Mouse (Mus musculus) hindbrain, embryonic 14.5 days (tissue): Measurements from ENCODE around the gene Ube2o. TPM values are rescaled to one million over a fixed set of nuclear protein-coding genes. Genes with fewer than 3 reads are reported as not detected.

Experiments used
- ATAC-seq: fragments of 200-750 bp; cut with Nextera tagmentation; 2 replicates; pipeline ENCODE4 v1.8.0; 2017; ENCODE audit warnings: moderate number of reproducible peaks, mild to moderate bottlenecking, moderate TSS enrichment, moderate library complexity; ENCODE audit not compliant: low FRiP score
- DNase-seq: peaks from one replicate; pipeline ENCODE4 v3.0.0-alpha.2; 2015; ENCODE audit warnings: low spot score
- H3K27ac ChIP-seq: fragments of 300-500 bp; sonication (generic); 2 replicates; pipeline ENCODE4 v1.5.1; 2014; ENCODE audit warnings: mild to moderate bottlenecking, moderate library complexity
- H3K27me3 ChIP-seq: fragments of 300-500 bp; sonication (generic); 2 replicates; pipeline ENCODE4 v1.6.1; 2014; ENCODE audit warnings: mild to moderate bottlenecking, low read length, mixed read lengths; ENCODE audit not compliant: control insufficient read depth, insufficient read depth
- H3K36me3 ChIP-seq: fragments of 300-500 bp; sonication (generic); replicated peaks from 2 replicates; pipeline ENCODE4 v1.6.1; 2014; ENCODE audit not compliant: control insufficient read depth, insufficient read depth
- H3K4me1 ChIP-seq: fragments of 300-500 bp; sonication (generic); replicated peaks from 2 replicates; pipeline ENCODE4 v1.6.1; 2014; ENCODE audit warnings: antibody characterized with exemption, low read length, mixed read lengths; ENCODE audit not compliant: control insufficient read depth, insufficient read depth
- H3K4me2 ChIP-seq: fragments of 300-500 bp; sonication (generic); replicated peaks from 2 replicates; pipeline ENCODE4 v1.6.1; 2014; ENCODE audit warnings: mild to moderate bottlenecking, moderate library complexity
- H3K4me3 ChIP-seq: fragments of 300-500 bp; sonication (generic); replicated peaks from 2 replicates; pipeline ENCODE4 v1.5.1; 2014; ENCODE audit warnings: mild to moderate bottlenecking, low read length
- H3K9ac ChIP-seq: fragments of 300-500 bp; sonication (generic); 2 replicates; pipeline ENCODE4 v1.6.1; 2014
- H3K9me3 ChIP-seq: fragments of 300-500 bp; sonication (generic); 2 replicates; pipeline ENCODE4 v1.6.1; 2016; ENCODE audit warnings: low read length; ENCODE audit not compliant: control insufficient read depth
- WGBS: fragments of 180-500 bp; shearing (Covaris S2); extraction: QIAGEN DNeasy Blood & Tissue Kit; methylation state at CpG from one replicate; pipeline ENCODE4 v1.1.7; 2014; 5-methylcytosine and 5-hydroxymethylcytosine counted together
- polyA plus RNA-seq: library from polyadenylated mRNA; unstranded; fragments of >200 nt; fragmentation: Nextera tagmentation; extraction: Ambion mirVana; gene quantifications from 2 replicates; pipeline ENCODE4 v1.2.1, GENCODE M21; 2014

Gene Ube2o
- polyA plus RNA-seq, 1 experiment from 2014 or later: 28.5 TPM

GRCm38 (mm10) chr11:116574982-116575381, 6.3 kb downstream of the Ube2o start:
- no peak overlapping the region for H3K4me3 ChIP-seq
- peaks cover 66% of the 10 kb centered on the region for H3K4me1 ChIP-seq
- no peak overlapping the region for H3K27ac ChIP-seq
- no peaks in the 10 kb centered on the region for H3K27me3 ChIP-seq
- 55% methylated on average over 6 of the region's 6 CpGs for WGBS
- DNase-seq (no peak), ATAC-seq (no peak)
- H3K9ac ChIP-seq: no peak overlapping the region
- H3K36me3 ChIP-seq: no peaks in the 10 kb centered on the region
- no peak overlapping the region for H3K4me2 ChIP-seq
- no peaks in the 10 kb centered on the region for H3K9me3 ChIP-seq

- Histone ChIP-seq H3K9me3 (no peaks in the 10 kb centered on the region), H3K9ac (no peak overlapping the region)
- no peak for ATAC-seq
These were observed 6.8 kb downstream of the Ube2o start for GRCm38 (mm10) chr11:116574486-116574885.

GRCm38 (mm10) chr11:116572756-116573543, 8.3 kb downstream of the Ube2o start:
- WGBS: 55% methylated on average over 12 of the region's 12 CpGs
- DNase-seq: no peak

More at GRCm38 (mm10) chr11:116574486-116574885, 6.8 kb downstream of the Ube2o start:
- Histone ChIP-seq H3K4me2 (no peak overlapping the region), H3K4me1 (peaks cover 61% of the 10 kb centered on the region), H3K4me3 (no peak overlapping the region), H3K27me3 (no peaks in the 10 kb centered on the region), H3K27ac (no peak overlapping the region), H3K36me3 (no peaks in the 10 kb centered on the region)
- no peak for DNase-seq
- 51% methylated on average over 6 of the region's 6 CpGs for WGBS

GRCm38 (mm10) chr11:116571767-116572679, 9.2 kb downstream of the Ube2o start:
- 85% methylated on average over 19 of the region's 19 CpGs for whole genome bisulfite sequencing
- Histone ChIP-seq H3K4me2 (no peak overlapping the region), H3K27me3 (no peaks in the 10 kb centered on the region), H3K9ac (no peak overlapping the region), H3K4me3 (no peak overlapping the region), H3K36me3 (no peaks in the 10 kb centered on the region), H3K27ac (no peak overlapping the region), H3K9me3 (no peaks in the 10 kb centered on the region), H3K4me1 (peaks cover 44% of the 10 kb centered on the region)
- no peak for DNase-seq
- no peak for ATAC-seq

More at GRCm38 (mm10) chr11:116572756-116573543, 8.3 kb downstream of the Ube2o start:
- Histone ChIP-seq H3K4me3 (no peak overlapping the region), H3K4me1 (peaks cover 47% of the 10 kb centered on the region), H3K9me3 (no peaks in the 10 kb centered on the region), H3K4me2 (no peak overlapping the region; the same call in 1 of the 2 replicates), H3K36me3 (no peaks in the 10 kb centered on the region), H3K27ac (no peak overlapping the region), H3K9ac (no peak overlapping the region), H3K27me3 (no peaks in the 10 kb centered on the region)
- peak; percentile 17; the same call in 1 of the 2 replicates for ATAC-seq

GRCm38 (mm10) chr11:116570821-116571220, 10.4 kb downstream of the Ube2o start:
- Histone ChIP-seq H3K27ac (no peak overlapping the region), H3K4me2 (no peak overlapping the region), H3K36me3 (no peaks in the 10 kb centered on the region), H3K27me3 (no peaks in the 10 kb centered on the region), H3K4me1 (peaks cover 32% of the 10 kb centered on the region), H3K4me3 (no peak overlapping the region), H3K9ac (no peak overlapping the region), H3K9me3 (no peaks in the 10 kb centered on the region)
- WGBS: 87% methylated on average over 7 of the region's 7 CpGs
- ATAC-seq (no peak), DNase-seq (no peak)

GRCm38 (mm10) chr11:116567531-116567930, 13.7 kb downstream of the Ube2o start:
- Histone ChIP-seq H3K27me3 (no peaks in the 10 kb centered on the region), H3K4me1 (peaks cover under 1% of the 10 kb centered on the region), H3K4me3 (no peak overlapping the region), H3K36me3 (no peaks in the 10 kb centered on the region), H3K27ac (no peak overlapping the region), H3K4me2 (no peak overlapping the region), H3K9ac (no peak overlapping the region), H3K9me3 (no peaks in the 10 kb centered on the region)
- no peak for ATAC-seq
- no peak for DNase-seq
- WGBS: 88% methylated on average over 8 of the region's 8 CpGs

GRCm38 (mm10) chr11:116565283-116566041, 15.8 kb downstream of the Ube2o start:
- Histone ChIP-seq H3K9ac (no peak overlapping the region), H3K27me3 (no peaks in the 10 kb centered on the region), H3K4me2 (no peak overlapping the region), H3K9me3 (no peaks in the 10 kb centered on the region), H3K4me3 (no peak overlapping the region), H3K36me3 (no peaks in the 10 kb centered on the region), H3K27ac (no peak overlapping the region), H3K4me1 (no peaks in the 10 kb centered on the region)
- DNase-seq (no peak), ATAC-seq (no peak)
- 80% methylated on average over 7 of the region's 7 CpGs for WGBS

GRCm38 (mm10) chr11:116556308-116556707, 24.9 kb downstream of the Ube2o start:
- Histone ChIP-seq H3K27ac (no peak overlapping the region), H3K27me3 (no peaks in the 10 kb centered on the region), H3K4me2 (no peak overlapping the region), H3K36me3 (no peaks in the 10 kb centered on the region), H3K9ac (no peak overlapping the region), H3K9me3 (no peaks in the 10 kb centered on the region), H3K4me3 (no peak overlapping the region), H3K4me1 (peaks cover 32% of the 10 kb centered on the region)
- ATAC-seq: no peak
- 76% methylated on average over 6 of the region's 6 CpGs for WGBS
- no peak for DNase-seq

- Histone ChIP-seq H3K9ac (no peak overlapping the region), H3K9me3 (no peaks in the 10 kb centered on the region), H3K4me1 (peaks cover 32% of the 10 kb centered on the region), H3K4me2 (no peak overlapping the region), H3K27me3 (no peaks in the 10 kb centered on the region), H3K36me3 (no peaks in the 10 kb centered on the region), H3K27ac (no peak overlapping the region), H3K4me3 (no peak overlapping the region)
- no peak for ATAC-seq
- WGBS: 62% methylated on average over 1 of the region's 1 CpGs
- no peak for DNase-seq
These were observed 25.7 kb downstream of the Ube2o start for GRCm38 (mm10) chr11:116555572-116555971.
